Mouse (Mus musculus) hindbrain, embryonic 15.5 days (tissue): ENCODE results near the gene Arhgap35. TPM values are rescaled to one million over a fixed set of nuclear protein-coding genes. Genes with fewer than 3 reads are reported as not detected.
"Not testable (repeated sequence)": the region's sequence is repeated elsewhere in the genome, so short reads cannot be mapped to it uniquely, and the experiment has no call there.

Experiments
- ATAC-seq: fragments of 200-750 bp; cut with Nextera tagmentation; 2 replicates; pipeline ENCODE4 v1.8.0; 2017; ENCODE audit warnings: low read depth, moderate number of reproducible peaks, moderate TSS enrichment; ENCODE audit not compliant: low FRiP score
- H3K27ac ChIP-seq: fragments of 300-500 bp; sonication (generic); replicated peaks from 2 replicates; pipeline ENCODE4 v1.5.1; 2015; ENCODE audit warnings: mild to moderate bottlenecking, inconsistent platforms
- H3K27me3 ChIP-seq: fragments of 300-500 bp; sonication (generic); 2 replicates; pipeline ENCODE4 v1.6.1; 2015; ENCODE audit warnings: control low read depth, inconsistent platforms
- H3K36me3 ChIP-seq: fragments of 300-500 bp; sonication (generic); 2 replicates; pipeline ENCODE4 v1.6.1; 2015; ENCODE audit warnings: control low read depth, inconsistent platforms
- H3K4me1 ChIP-seq: fragments of 300-500 bp; sonication (generic); replicated peaks from 2 replicates; pipeline ENCODE4 v1.6.1; 2015; ENCODE audit warnings: control low read depth, inconsistent platforms
- H3K4me2 ChIP-seq: fragments of 300-500 bp; sonication (generic); 2 replicates; pipeline ENCODE4 v1.6.1; 2015; ENCODE audit warnings: moderate library complexity, mild to moderate bottlenecking, inconsistent platforms
- H3K4me3 ChIP-seq: fragments of 300-500 bp; sonication (generic); 2 replicates; pipeline ENCODE4 v1.5.1; 2015; ENCODE audit warnings: mild to moderate bottlenecking, inconsistent platforms
- H3K9ac ChIP-seq: fragments of 300-500 bp; sonication (generic); 2 replicates; pipeline ENCODE4 v1.6.1; 2015; ENCODE audit warnings: inconsistent platforms
- H3K9me3 ChIP-seq: fragments of 300-500 bp; sonication (generic); 2 replicates; pipeline ENCODE4 v1.6.1; 2016; ENCODE audit warnings: control low read depth, inconsistent platforms
- WGBS: fragments of 180-500 bp; shearing (Covaris S2); methylation state at CpG from one replicate; pipeline ENCODE4 v1.1.7; 2015; 5-methylcytosine and 5-hydroxymethylcytosine counted together
- polyA plus RNA-seq: library from polyadenylated mRNA; unstranded; fragments of >200 nt; fragmentation: Nextera tagmentation; extraction: Ambion mirVana; gene quantifications from 2 replicates; pipeline ENCODE4 v1.2.1, GENCODE M21; 2015

Gene Arhgap35
- 33.0 and 33.8 TPM in 2 replicates for polyA plus RNA-seq

GRCm38 (mm10) chr7:16614888-16615715 is at the start of gene Arhgap35:
Gene Arhgap35, minus strand, starts transcription at chr7:16614993.
- peak within 1 kb of the TSS; percentile 100 for H3K27ac ChIP-seq
- no peaks in the 10 kb centered on the region for H3K9me3 ChIP-seq
- peaks cover 53% of the 10 kb centered on the region for H3K4me1 ChIP-seq
- peak within 1 kb of the TSS; percentile 94 for H3K9ac ChIP-seq
- peaks cover 4% of the 10 kb centered on the region; the same call in 1 of the 2 replicates for H3K27me3 ChIP-seq
- peak within 1 kb of the TSS; percentile 85 for H3K4me2 ChIP-seq
- no peaks in the 10 kb centered on the region for H3K36me3 ChIP-seq
- peak within 1 kb of the TSS; percentile 81 for H3K4me3 ChIP-seq
- WGBS: under 1% methylated on average over 74 of the region's 78 CpGs
- peak; percentile 98 for ATAC-seq

GRCm38 (mm10) chr7:16644260-16644659 is 29.5 kb upstream of the Arhgap35 start:
- 69% methylated on average over 12 of the region's 12 CpGs for WGBS
- Histone ChIP-seq H3K9me3 (no peaks in the 10 kb centered on the region), H3K27ac (no peak overlapping the region), H3K36me3 (no peaks in the 10 kb centered on the region), H3K4me3 (no peak overlapping the region), H3K27me3 (no peaks in the 10 kb centered on the region), H3K9ac (no peak overlapping the region), H3K4me1 (no peaks in the 10 kb centered on the region), H3K4me2 (no peak overlapping the region)
- no peak for ATAC-seq

- H3K36me3 ChIP-seq, H3K4me1 ChIP-seq, H3K4me3 ChIP-seq, ATAC-seq, H3K4me2 ChIP-seq, H3K27me3 ChIP-seq, H3K9me3 ChIP-seq, H3K27ac ChIP-seq, H3K9ac ChIP-seq: not testable (repeated sequence)
- WGBS: 65% methylated on average over 3 of the region's 4 CpGs
These were observed 28.3 kb upstream of the Arhgap35 start for GRCm38 (mm10) chr7:16643106-16643505.

GRCm38 (mm10) chr7:16639028-16639427 is 24.2 kb upstream of the Arhgap35 start:
- no peak overlapping the region for H3K4me3 ChIP-seq
- H3K36me3 ChIP-seq: no peaks in the 10 kb centered on the region
- H3K9ac ChIP-seq: no peak overlapping the region
- no peaks in the 10 kb centered on the region for H3K27me3 ChIP-seq
- 37% methylated on average over 3 of the region's 3 CpGs for WGBS
- no peak overlapping the region for H3K4me2 ChIP-seq
- ATAC-seq: peak; percentile 38; the same call in 1 of the 2 replicates
- H3K4me1 ChIP-seq: no peaks in the 10 kb centered on the region
- no peaks in the 10 kb centered on the region for H3K9me3 ChIP-seq
- H3K27ac ChIP-seq: no peak overlapping the region

- no peaks in the 10 kb centered on the region for H3K9me3 ChIP-seq
- WGBS: 71% methylated on average over 3 of the region's 3 CpGs
- ATAC-seq: no peak
These were observed 20.3 kb upstream of the Arhgap35 start for GRCm38 (mm10) chr7:16635116-16635515.

GRCm38 (mm10) chr7:16633913-16634312 is 19.1 kb upstream of the Arhgap35 start:
- H3K4me1 ChIP-seq, H3K27me3 ChIP-seq, H3K9me3 ChIP-seq, H3K27ac ChIP-seq, H3K4me2 ChIP-seq, ATAC-seq, H3K36me3 ChIP-seq, H3K4me3 ChIP-seq, H3K9ac ChIP-seq: not testable (repeated sequence)
- 14% methylated on average over 10 of the region's 10 CpGs for WGBS

More at GRCm38 (mm10) chr7:16635116-16635515, 20.3 kb upstream of the Arhgap35 start:
- H3K9ac ChIP-seq: no peak overlapping the region
- no peaks in the 10 kb centered on the region for H3K4me1 ChIP-seq
- no peak overlapping the region for H3K4me3 ChIP-seq
- no peaks in the 10 kb centered on the region for H3K27me3 ChIP-seq
- H3K27ac ChIP-seq: no peak overlapping the region
- H3K4me2 ChIP-seq: no peak overlapping the region
- H3K36me3 ChIP-seq: no peaks in the 10 kb centered on the region

- H3K4me2 ChIP-seq: no peak overlapping the region
- no peak overlapping the region for H3K27ac ChIP-seq
- H3K36me3 ChIP-seq: no peaks in the 10 kb centered on the region
- 68% methylated on average over 4 of the region's 4 CpGs for WGBS
- ATAC-seq: no peak
- H3K9ac ChIP-seq: no peak overlapping the region
- peaks cover 4% of the 10 kb centered on the region; the same call in 1 of the 2 replicates for H3K4me1 ChIP-seq
- H3K9me3 ChIP-seq: no peaks in the 10 kb centered on the region
- H3K4me3 ChIP-seq: no peak overlapping the region
- H3K27me3 ChIP-seq: no peaks in the 10 kb centered on the region
These were observed 17.1 kb upstream of the Arhgap35 start for GRCm38 (mm10) chr7:16631932-16632331.

- Histone ChIP-seq H3K9me3 (no peaks in the 10 kb centered on the region), H3K4me3 (no peak overlapping the region), H3K36me3 (no peaks in the 10 kb centered on the region), H3K27me3 (no peaks in the 10 kb centered on the region), H3K4me1 (peaks cover 4% of the 10 kb centered on the region; the same call in 1 of the 2 replicates), H3K27ac (no peak overlapping the region), H3K4me2 (no peak overlapping the region), H3K9ac (no peak overlapping the region)
- WGBS: 77% methylated on average over 4 of the region's 4 CpGs
- ATAC-seq: no peak
These were observed 16.2 kb upstream of the Arhgap35 start for GRCm38 (mm10) chr7:16631025-16631424.

- H3K9ac ChIP-seq: no peak overlapping the region
- H3K4me1 ChIP-seq: peaks cover 4% of the 10 kb centered on the region; the same call in 1 of the 2 replicates
- H3K36me3 ChIP-seq: no peaks in the 10 kb centered on the region
- no peak overlapping the region for H3K27ac ChIP-seq
- no peak overlapping the region for H3K4me3 ChIP-seq
- ATAC-seq: peak; percentile 60; the same call in 1 of the 2 replicates
- WGBS: 23% methylated on average over 10 of the region's 10 CpGs
- H3K9me3 ChIP-seq: no peaks in the 10 kb centered on the region
- H3K4me2 ChIP-seq: no peak overlapping the region
- no peaks in the 10 kb centered on the region for H3K27me3 ChIP-seq
These were observed 15.0 kb upstream of the Arhgap35 start for GRCm38 (mm10) chr7:16629598-16630296.

GRCm38 (mm10) chr7:16628096-16628771 is 13.4 kb upstream of the Arhgap35 start:
- Histone ChIP-seq H3K4me2 (peak overlapping the region; percentile 41), H3K9ac (peak overlapping the region; percentile 13; the same call in 1 of the 2 replicates), H3K27ac (0 out of 2 replicates have a peak overlapping the region, but pooled peaks have one; percentile 39), H3K4me1 (peaks cover 4% of the 10 kb centered on the region; the same call in 1 of the 2 replicates), H3K36me3 (no peaks in the 10 kb centered on the region), H3K27me3 (no peaks in the 10 kb centered on the region), H3K9me3 (no peaks in the 10 kb centered on the region), H3K4me3 (0 out of 2 replicates have a peak overlapping the region, but pooled peaks have one; percentile 8)
- WGBS: 36% methylated on average over 12 of the region's 12 CpGs
- ATAC-seq: peak; percentile 85

- Histone ChIP-seq H3K4me3 (no peak overlapping the region), H3K36me3 (no peaks in the 10 kb centered on the region), H3K4me1 (peaks cover 10% of the 10 kb centered on the region), H3K9me3 (no peaks in the 10 kb centered on the region), H3K27ac (no peak overlapping the region), H3K9ac (no peak overlapping the region), H3K4me2 (no peak overlapping the region), H3K27me3 (0 out of 2 replicates have a peak, but pooled peaks cover 3% of the 10 kb centered on the region)
- ATAC-seq: no peak
These were observed 8.9 kb upstream of the Arhgap35 start for GRCm38 (mm10) chr7:16623687-16624086.
